Mouse (Mus musculus) adrenal gland, postnatal 14 days (tissue): Measurements from ENCODE around the gene Selenok. TPM values are rescaled to one million over a fixed set of nuclear protein-coding genes. Genes with fewer than 3 reads are reported as not detected.

Source experiments
- DNase-seq: peaks from one replicate; pipeline ENCODE4 v3.0.0; 2021; ENCODE audit warnings: mixed read lengths
- total RNA-seq: library from RNA; stranded (reverse); gene quantifications from 2 replicates; pipeline ENCODE4 v1.2.3, GENCODE M21; 2021

Selenok gene
- total RNA-seq, 1 experiment from 2014 or later, result 101 TPM

DNA sequence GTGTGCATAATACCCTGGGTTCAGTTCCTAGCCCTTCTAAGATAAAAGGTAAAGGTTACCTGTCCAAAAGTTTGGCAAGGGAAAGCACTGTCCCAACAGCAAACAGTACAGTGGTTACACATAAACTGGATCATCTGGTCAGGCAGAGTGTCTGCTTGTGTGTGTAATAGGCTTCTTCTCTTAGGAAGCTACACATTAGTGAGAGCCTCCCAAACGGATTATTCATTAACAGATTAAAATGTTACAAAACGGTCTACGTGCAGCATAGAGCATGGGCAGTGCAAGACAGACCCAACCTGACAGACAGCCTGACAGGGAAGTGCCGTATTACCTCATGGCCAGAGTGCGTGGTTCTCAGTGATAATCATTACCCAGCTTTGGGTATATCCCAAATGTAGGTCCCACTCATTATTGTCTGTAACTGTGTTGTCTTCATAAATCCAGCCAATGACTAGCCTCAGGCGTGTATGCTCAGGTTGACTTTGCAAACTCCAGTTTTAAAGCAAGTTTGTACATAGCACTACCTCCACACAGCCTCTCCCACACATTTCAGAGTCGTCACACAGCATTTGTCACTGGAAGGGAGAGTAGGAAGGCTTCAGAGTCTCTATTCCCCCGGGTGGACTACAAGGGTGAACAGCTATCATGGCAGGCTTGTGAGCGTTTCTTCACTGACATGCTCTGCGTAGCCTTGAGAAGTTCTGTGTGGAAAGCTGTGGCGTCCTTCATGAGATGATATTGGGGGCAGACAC lies 28.1 kb downstream of the Selenok start:
- no peak for DNase-seq

GRCm38 (mm10) chr14:29997345-29997744 lies 29.2 kb downstream of the Selenok start:
- DNase-seq, result no peak

DNA sequence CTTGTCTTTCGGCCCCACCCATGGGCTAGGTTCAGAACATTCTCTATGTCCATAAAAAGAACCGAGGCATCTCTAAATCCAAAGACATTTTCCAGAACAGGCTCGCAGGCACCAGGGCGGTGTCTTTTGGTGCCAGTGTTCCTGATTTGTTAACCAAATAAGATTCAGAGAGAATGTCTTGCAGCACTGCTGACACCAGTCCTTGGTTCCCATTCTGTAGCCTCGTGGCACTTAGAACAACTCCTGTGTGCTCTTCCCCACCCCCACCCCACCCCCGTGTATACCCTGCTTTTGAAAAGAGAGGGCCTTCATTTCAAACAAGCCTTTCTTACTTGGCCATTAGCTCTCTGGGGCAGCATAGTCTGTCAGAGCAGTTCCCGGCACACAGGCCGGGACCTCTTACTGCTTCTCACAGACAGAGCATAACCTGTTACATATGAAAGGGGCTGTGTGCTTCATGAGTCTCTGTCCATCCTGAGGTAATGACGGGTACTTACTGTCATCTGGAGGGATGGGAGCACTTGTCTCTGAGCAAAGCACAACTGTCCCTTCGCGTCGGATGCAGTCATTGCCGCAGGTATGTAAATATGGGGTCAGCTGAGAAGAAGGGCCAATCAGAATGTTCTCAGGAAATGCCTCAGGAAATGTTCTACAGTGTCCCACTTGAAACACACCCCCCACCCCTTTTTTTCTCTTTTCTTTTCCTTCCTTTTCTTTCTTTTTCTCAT lies 30.8 kb downstream of the Selenok start:
- DNase-seq, result no peak

DNA sequence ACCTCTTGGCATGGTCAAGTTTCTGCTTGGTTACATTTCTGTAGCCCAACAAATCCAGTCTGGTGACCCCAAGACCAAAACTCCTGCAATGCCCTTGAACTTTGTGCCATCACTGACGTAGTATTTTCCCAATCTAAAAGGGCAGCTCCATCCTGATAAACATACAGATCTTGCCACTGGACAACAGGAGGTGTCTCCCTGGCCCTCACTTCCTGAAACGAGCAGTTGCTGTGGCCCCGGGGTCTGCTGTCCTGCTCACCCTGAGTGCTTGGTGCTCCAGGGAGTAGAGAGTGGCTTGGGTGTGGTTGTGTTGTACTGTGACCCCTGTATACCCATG lies 31.3 kb downstream of the Selenok start:
- DNase-seq, result no peak

- DNase-seq, result peak; percentile 85
Observed at GRCm38 (mm10) chr14:30008733-30009575, 40.8 kb downstream of the Selenok start, which contains the start of the genes Il17rb and Chdh. Gene Il17rb, minus strand, starts transcription at chr14:30008896. Gene Chdh, plus strand, starts transcription at chr14:30009023.

DNA sequence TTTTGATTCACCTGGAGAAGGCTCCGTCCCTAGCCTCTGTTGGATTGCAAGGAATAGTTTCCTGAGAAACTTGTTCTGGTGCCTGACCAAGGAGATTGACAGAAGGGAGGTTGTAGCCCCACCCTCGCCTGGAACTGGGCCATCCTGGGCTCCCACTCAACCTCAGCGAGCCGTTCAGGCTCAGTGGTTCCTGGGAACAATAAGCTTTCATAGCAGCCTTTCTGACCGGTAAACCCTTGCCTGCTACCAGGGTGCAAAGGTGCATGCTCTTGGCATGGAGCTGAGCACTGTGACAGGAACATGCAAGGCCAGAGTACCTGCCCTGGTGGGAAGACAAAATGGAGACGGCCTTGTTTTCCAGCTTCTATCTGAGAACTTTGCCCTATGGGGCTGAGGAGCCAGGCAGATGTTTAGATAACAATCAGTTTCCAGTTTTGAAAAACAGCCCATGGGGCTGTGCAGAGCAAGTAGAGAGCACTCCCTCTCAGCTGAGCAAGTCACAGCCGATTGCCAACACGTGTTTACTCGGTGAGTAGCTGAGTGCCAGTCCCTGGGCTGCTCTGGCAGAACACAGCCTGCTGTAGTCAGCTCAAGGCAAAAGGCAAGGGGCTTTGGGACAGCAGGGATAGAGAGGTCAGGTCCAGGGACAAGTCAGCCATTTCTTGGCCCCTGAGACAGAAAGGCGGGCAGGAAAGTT lies 41.9 kb downstream of the Selenok start:
- DNase-seq, result peak; percentile 74

DNA sequence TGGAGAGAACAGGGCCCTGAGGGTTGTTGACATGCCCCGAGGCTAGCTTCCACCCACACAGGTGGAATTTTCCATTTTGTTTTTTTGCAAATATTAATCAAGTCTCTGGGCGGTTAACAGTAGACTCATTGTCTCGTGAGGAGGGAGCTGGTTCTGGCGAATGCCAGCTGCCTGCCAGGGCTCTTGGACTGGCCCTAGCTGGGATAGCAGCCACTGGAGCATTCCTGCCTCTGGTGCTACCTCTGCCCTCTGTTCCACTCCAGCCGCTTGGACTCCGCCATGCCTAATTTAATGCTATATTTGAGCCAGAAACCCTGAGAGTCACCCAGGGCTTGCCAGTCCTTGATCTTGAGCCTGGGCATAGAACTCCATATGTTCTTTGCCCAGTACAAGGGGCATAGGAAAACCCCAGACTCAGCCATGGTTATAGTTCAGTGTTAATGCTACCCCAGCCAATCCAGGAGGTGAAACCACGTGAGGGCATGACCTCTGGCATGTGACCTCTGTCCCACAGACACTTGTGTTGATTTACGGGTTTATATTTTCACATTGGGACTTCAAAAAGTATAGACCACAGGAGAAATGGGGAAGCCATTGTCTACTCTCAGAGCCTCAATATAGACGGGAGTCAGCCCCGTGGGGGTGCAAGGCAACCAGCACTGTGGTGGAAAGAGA lies 43.9 kb downstream of the Selenok start:
- DNase-seq, result peak; percentile 65

DNA sequence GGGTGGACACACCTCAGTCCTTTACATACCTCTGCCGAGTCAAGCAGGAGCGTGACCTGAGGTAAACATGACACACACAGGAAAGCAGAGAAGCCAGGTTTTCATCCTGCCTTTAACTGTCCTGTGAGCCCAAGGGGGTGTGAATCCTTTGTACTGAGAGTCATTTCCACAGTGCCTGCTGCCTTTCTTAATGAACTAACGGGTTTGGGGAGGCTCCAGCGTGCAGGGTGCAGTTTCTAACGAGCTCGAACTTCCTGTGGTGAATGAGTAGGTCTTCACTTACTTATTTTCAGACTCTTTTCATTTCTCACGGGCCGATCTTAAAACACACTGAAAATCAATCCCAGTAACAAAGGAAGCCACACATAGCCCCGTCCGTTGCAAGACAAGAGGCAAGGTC lies 46.4 kb downstream of the Selenok start:
- DNase-seq, result no peak

DNA sequence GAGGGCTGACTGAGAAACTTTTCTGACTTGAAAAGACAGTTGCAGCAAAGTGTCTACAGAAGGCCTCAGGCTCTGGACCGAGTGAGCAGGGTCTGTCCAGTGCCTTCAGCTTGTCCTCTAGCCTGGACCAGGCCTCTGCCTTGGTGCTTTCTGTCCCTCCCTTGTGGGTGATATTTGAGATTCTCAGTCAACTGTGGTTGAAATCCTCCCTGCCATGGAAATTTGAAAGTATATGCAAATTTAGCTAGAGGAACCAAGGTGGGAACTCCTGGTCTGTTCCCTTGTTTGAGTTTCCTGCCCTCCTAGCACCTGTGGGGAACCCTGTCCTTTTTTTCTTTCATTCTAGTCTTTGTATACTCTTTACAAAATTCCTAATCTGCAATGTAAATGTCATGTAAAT lies 46.9 kb downstream of the Selenok start:
- no peak for DNase-seq

DNA sequence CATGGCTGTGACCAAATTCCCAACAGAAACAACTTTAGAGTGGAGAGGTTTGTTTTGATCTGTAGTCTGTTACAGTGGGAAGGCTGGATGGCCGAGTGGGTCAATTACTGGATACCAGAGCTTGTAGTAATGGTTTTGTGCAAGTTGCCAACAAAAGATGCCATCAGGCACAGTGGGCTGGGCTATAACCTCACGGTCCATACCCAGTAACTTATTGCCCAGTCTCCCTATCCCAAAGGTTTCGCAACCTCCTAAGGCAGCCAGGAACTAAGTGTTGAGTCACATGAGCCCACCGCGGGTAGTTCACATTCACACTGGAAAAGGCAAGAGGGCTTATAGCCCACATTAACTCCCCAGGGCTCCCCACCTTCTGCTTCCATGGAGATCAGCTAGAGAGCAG lies 48.6 kb downstream of the Selenok start:
- DNase-seq, result no peak

DNA sequence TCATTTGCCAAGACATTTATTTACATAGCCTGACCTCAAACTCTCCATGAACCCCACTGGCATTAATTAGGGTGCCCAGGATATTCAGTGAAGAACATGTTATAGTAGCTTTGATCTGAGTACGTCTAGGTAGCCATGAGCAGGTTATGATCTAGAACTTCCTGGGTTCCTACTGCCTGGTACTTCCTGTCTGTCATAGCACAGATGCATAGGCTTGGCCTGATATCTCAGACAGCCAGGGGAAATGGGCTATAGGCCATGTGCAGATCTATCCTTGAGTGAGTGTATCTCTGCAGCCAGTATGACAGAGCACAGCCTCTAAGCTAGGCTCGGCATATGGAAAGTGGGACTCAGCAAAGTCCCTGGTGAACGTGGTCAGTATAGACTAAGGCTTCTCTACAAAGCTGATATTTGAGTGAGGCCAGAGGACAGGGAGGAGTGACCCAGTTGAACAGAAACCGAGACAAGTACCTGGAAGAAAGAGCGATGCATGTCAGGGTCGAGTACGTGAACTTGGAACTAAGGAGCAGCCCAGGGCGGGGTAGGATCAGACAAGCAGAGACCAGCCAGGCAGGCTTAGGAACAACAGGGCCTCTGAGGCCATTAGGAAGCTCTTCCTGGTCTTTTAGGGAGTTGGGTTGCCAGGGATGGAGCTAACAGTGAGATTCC lies 49.8 kb downstream of the Selenok start:
- DNase-seq, result no peak

- peak; percentile 57 for DNase-seq
Observed at GRCm38 (mm10) chr14:30018463-30018801, 50.3 kb downstream of the Selenok start.

DNA sequence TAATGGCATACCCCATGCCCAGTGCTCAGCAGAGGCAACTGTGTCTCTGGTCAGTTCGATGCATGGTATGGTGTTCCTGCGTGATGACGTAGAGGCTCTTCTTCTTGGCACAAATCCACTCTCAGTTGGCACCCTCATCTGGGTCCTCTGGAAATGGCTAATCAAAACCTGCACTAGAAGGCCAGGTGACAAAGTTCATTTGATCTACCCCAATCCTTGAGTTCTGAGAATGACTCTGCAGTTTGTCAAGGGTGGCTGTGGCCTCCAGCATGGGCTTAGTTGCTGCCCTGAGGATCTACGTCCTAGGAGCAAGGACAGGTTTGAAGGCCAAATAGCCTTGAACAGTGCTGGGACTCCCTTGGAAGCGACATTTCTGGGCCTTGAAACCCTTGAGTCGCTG lies 50.7 kb downstream of the Selenok start:
- DNase-seq, result no peak

GRCm38 (mm10) chr14:30019375-30019774 lies 51.3 kb downstream of the Selenok start:
- no peak for DNase-seq

- DNase-seq, result no peak
Observed at GRCm38 (mm10) chr14:30019792-30020575, 51.9 kb downstream of the Selenok start.

DNA sequence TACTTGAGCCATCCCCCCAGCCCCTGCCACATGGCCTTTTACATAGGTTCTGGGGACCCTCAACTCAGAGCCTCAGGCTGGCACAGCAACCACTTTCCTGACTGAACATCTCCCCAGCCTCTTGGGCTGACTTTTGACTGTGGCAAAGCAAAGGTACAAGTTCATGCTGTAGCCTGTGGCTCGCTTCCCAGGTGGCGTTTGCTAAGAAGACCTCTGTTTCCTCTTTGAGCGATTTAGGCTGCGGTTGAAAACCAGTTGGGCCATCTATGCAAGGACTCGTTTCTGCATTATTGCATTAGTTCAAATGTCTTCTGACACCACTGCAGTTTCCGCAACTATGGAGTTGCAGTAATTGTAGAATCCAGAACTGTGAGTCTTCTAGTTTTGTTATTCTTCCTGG lies 54.4 kb downstream of the Selenok start:
- DNase-seq, result no peak

- DNase-seq, result no peak
Observed at GRCm38 (mm10) chr14:30024387-30024786, 56.3 kb downstream of the Selenok start.
